Mouse (Mus musculus): ENCODE measurements at regions not wholly inside any gene's neighbourhood (a gene's known extent, or its start where the extent isn't known, plus 50 kb on each side); places are given as distances from the start of the nearest gene placed in this dataset.

GRCm38 (mm10) chr3:52196047-52196935 is 71.8 kb upstream of the Foxo1 start:
- in situ Hi-C loops (cut with MboI, MseI): loop anchor here (10.0 kb wide), 1 partner anchor 971 kb away; the partner anchor contains the start of gene Noct

- in situ Hi-C loops (cut with MboI, MseI): loop anchor here (10.0 kb wide), 1 partner anchor 972 kb away; the partner anchor contains the start of gene Noct
These were observed 71.2 kb upstream of the Foxo1 start for GRCm38 (mm10) chr3:52196936-52197246.

GRCm38 (mm10) chr3:52197982-52198750 is 70.0 kb upstream of the Foxo1 start:
- in situ Hi-C loops (cut with MboI, MseI): loop anchor here (10.0 kb wide), 1 partner anchor 973 kb away; the partner anchor contains the start of gene Noct

- in situ Hi-C loops (cut with MboI, MseI): loop anchor here (10.0 kb wide), 1 partner anchor 974 kb away; the partner anchor contains the start of gene Noct
These were observed 69.1 kb upstream of the Foxo1 start for GRCm38 (mm10) chr3:52198751-52199738.

GRCm38 (mm10) chr3:52200106-52200505 is 68.0 kb upstream of the Foxo1 start:
- in situ Hi-C loops (cut with MboI, MseI): loop anchor here (5.0 kb wide), 1 partner anchor 37 kb away; no protein-coding TSS in a partner anchor

- in situ Hi-C loops (cut with MboI, MseI): no loop called here
These were observed 57.4 kb upstream of the Foxo1 start for GRCm38 (mm10) chr3:52210556-52211302.

- in situ Hi-C loops (cut with MboI, MseI): no loop called here
These were observed 56.8 kb upstream of the Foxo1 start for GRCm38 (mm10) chr3:52211303-52211695.

- in situ Hi-C loops (cut with MboI, MseI): no loop called here
These were observed 54.0 kb upstream of the Foxo1 start for GRCm38 (mm10) chr3:52214114-52214513.

GRCm38 (mm10) chr3:52215083-52215482 is 53.1 kb upstream of the Foxo1 start:
- in situ Hi-C loops (cut with MboI, MseI): no loop called here

Measured in T-helper 1 cell (primary cell).